In genomic region chr5:31535228-31535627, GRCm38 (mm10) we compare ENCODE assay signal across 21 mouse cellular contexts. TPM values are rescaled to one million over a fixed set of nuclear protein-coding genes. Genes with fewer than 3 reads are reported as not detected.
DNase-seq lines count a peak whose midpoint lies in the region; ATAC-seq and TF ChIP-seq lines count a peak whose summit lies in the region.
"Had no signal": no experiment of that assay in that cellular context is flagged by ENCODE, and none has a peak within 500 bp of the region (broad histone marks: within the 10 kb centered on the region; RNA-seq: fewer than 3 reads in every experiment).

No protein-coding gene starts in this region.

- TF ChIP-seq CTCF in heart, adult 2 months (IDR thresholded peaks at IDR 0.05), result peak; percentile 22

- no peak for TF ChIP-seq POLR2A in heart, adult 2 months (IDR thresholded peaks at IDR 0.05; ENCODE audit: insufficient read depth, low read depth, low read length)

- H3K79me2 ChIP-seq in heart, adult 2 months (replicated peaks; ENCODE audit: control insufficient read depth, insufficient read depth, low read length), result no peaks in the 10 kb centered on the region

- H3K27me3 ChIP-seq in heart, adult 2 months (ENCODE audit: control insufficient read depth, insufficient read depth, low read length), result no peaks in the 10 kb centered on the region
- H3K27me3 ChIP-seq in midbrain, embryonic 14.5 days (ENCODE audit: control insufficient read depth, insufficient read depth, low read length), result no peaks in the 10 kb centered on the region
- no peaks in the 10 kb centered on the region for H3K27me3 ChIP-seq in midbrain, embryonic 15.5 days (replicated peaks)
- H3K27me3 ChIP-seq: forebrain, embryonic 12.5 days; neural tube, embryonic 12.5 days had no signal

- no peak for TF ChIP-seq EP300 in heart, adult 2 months (IDR thresholded peaks at IDR 0.05; ENCODE audit: insufficient read depth, low read depth, low read length)

- no peak overlapping the region for H3K27ac ChIP-seq in heart, adult 2 months
- H3K27ac ChIP-seq in midbrain, embryonic 14.5 days (replicated peaks; ENCODE audit: low read depth, low read length), result no peak overlapping the region
- no peak overlapping the region for H3K27ac ChIP-seq in midbrain, embryonic 15.5 days
- H3K27ac ChIP-seq: forebrain, embryonic 12.5 days; heart, embryonic 10.5 days; hindbrain, embryonic 14.5 days; macrophage; neural tube, embryonic 12.5 days had no signal

- DNase-seq in heart, adult 2 months, result no peak
- no peak for DNase-seq in heart, postnatal 14 days
- DNase-seq in midbrain, embryonic 14.5 days, result peak; percentile 4
- no peak for DNase-seq in cerebellum, adult 11-12 months
- no peak for DNase-seq in gastrocnemius, adult 8-10 months (ENCODE audit: low spot score in 2 of 2)
- DNase-seq: adrenal gland, adult 8-10 months; cerebellum, adult 2 months; gastrocnemius, postnatal 36 days; heart, postnatal 10 days; kidney, adult 2 months; kidney, postnatal 25 days; right cerebral cortex, postnatal 25 days had no signal

- no peaks in the 10 kb centered on the region for H3K4me1 ChIP-seq in heart, adult 2 months (ENCODE audit: control insufficient read depth, insufficient read depth, low read length)
- no peaks in the 10 kb centered on the region for H3K4me1 ChIP-seq in midbrain, embryonic 14.5 days (ENCODE audit: control insufficient read depth, insufficient read depth, low read length)
- H3K4me1 ChIP-seq in midbrain, embryonic 15.5 days, result no peaks in the 10 kb centered on the region
- H3K4me1 ChIP-seq: forebrain, embryonic 12.5 days; heart, embryonic 10.5 days; neural tube, embryonic 12.5 days had no signal

- no peak overlapping the region for H3K4me3 ChIP-seq in heart, adult 2 months
- no peak overlapping the region for H3K4me3 ChIP-seq in midbrain, embryonic 14.5 days (replicated peaks; ENCODE audit: low read depth, low read length)
- H3K4me3 ChIP-seq in midbrain, embryonic 15.5 days, result no peak overlapping the region
- H3K4me3 ChIP-seq: forebrain, embryonic 12.5 days; heart, embryonic 10.5 days; neural tube, embryonic 12.5 days had no signal

- no peak for ATAC-seq in midbrain, embryonic 14.5 days (ENCODE audit: low FRiP score, low TSS enrichment)
- ATAC-seq in midbrain, embryonic 15.5 days (replicated peaks), result no peak
- ATAC-seq in megakaryocyte progenitor cell, adult 5-6 weeks (replicated peaks; ENCODE audit: poor library complexity), result peak; percentile 58

- peaks cover 4% of the 10 kb centered on the region for H3K36me3 ChIP-seq in heart, adult 2 months (ENCODE audit: control insufficient read depth, insufficient read depth, low read length)
- peaks cover 89% of the 10 kb centered on the region for H3K36me3 ChIP-seq in midbrain, embryonic 14.5 days (ENCODE audit: control insufficient read depth, insufficient read depth, low read length)
- H3K36me3 ChIP-seq in midbrain, embryonic 15.5 days (replicated peaks), result peaks cover 72% of the 10 kb centered on the region

- H3K9ac ChIP-seq in heart, adult 2 months (ENCODE audit: low read depth, low read length), result no peak overlapping the region
- no peak overlapping the region for H3K9ac ChIP-seq in midbrain, embryonic 14.5 days (replicated peaks; ENCODE audit: low read length)
- no peak overlapping the region for H3K9ac ChIP-seq in midbrain, embryonic 15.5 days
- H3K9ac ChIP-seq: forebrain, embryonic 12.5 days; hindbrain, embryonic 14.5 days; neural tube, embryonic 12.5 days had no signal

- WGBS in heart, adult 2 months, result 94% methylated on average over 2 of the region's 2 CpGs
- 91% methylated on average over 2 of the region's 2 CpGs for WGBS in midbrain, embryonic 14.5 days
- 84% methylated on average over 2 of the region's 2 CpGs for whole genome bisulfite sequencing in midbrain, embryonic 15.5 days

- no peaks in the 10 kb centered on the region for H3K9me3 ChIP-seq in midbrain, embryonic 14.5 days (ENCODE audit: control insufficient read depth, low read length)
- H3K9me3 ChIP-seq in midbrain, embryonic 15.5 days, result no peaks in the 10 kb centered on the region
- H3K9me3 ChIP-seq: forebrain, embryonic 12.5 days; heart, embryonic 10.5 days; neural tube, embryonic 12.5 days had no signal

- intact Hi-C loops in heart, adult 2 months (cut with DNase I), result no loop called here
- intact Hi-C loops in heart, postnatal 14 days (cut with DNase I), result no loop called here

- H3K4me2 ChIP-seq in midbrain, embryonic 14.5 days (ENCODE audit: low read length), result no peak overlapping the region
- no peak overlapping the region for H3K4me2 ChIP-seq in midbrain, embryonic 15.5 days
- H3K4me2 ChIP-seq: forebrain, embryonic 12.5 days; hindbrain, embryonic 14.5 days; neural tube, embryonic 12.5 days had no signal

RNA-seq across cellular contexts. Expression of gene Supt7l, which starts 7.6 kb away (rescaled TPM):
- total RNA-seq in heart, adult 2 months (2021), result 10 to 100 TPM; 13.3 to 14.6 TPM
- polyA plus RNA-seq in heart, adult 2 months (2012; rRNA removed), result 11.2 and 14.4 TPM in 2 replicates
- 10 to 100 TPM; 13.9 to 14.0 TPM for total RNA-seq in heart, postnatal 14 days (2021)
- polyA plus RNA-seq in midbrain, embryonic 14.5 days (2014; fragmentation: Nextera tagmentation; extraction: Ambion mirVana), result 18.0 and 18.3 TPM in 2 replicates
- 27.8 and 27.9 TPM in 2 replicates for polyA plus RNA-seq in midbrain, embryonic 15.5 days (2015; fragmentation: Nextera tagmentation; extraction: Ambion mirVana)
- 17.0 and 18.2 TPM in 2 replicates for total RNA-seq in megakaryocyte progenitor cell, adult 5-6 weeks (2015)
- total RNA-seq in megakaryocyte progenitor cell, adult 5-6 weeks (2017), result 19.2 and 20.1 TPM in 2 replicates
- 10 to 100 TPM; 10.6 to 12.5 (median 11.2) TPM for total RNA-seq in gastrocnemius, adult 8-10 months (2022)

RNA-seq across cellular contexts. Expression of gene Slc4a1ap, which starts 8.4 kb away (rescaled TPM):
- total RNA-seq in heart, adult 2 months (2021), result 10 to 100 TPM; 20.8 to 22.6 TPM
- polyA plus RNA-seq in heart, adult 2 months (2012; rRNA removed), result 7.5 and 13.1 TPM in 2 replicates
- 10 to 100 TPM; 21.4 to 21.9 TPM for total RNA-seq in heart, postnatal 14 days (2021)
- polyA plus RNA-seq in midbrain, embryonic 14.5 days (2014; fragmentation: Nextera tagmentation; extraction: Ambion mirVana), result 28.6 and 28.9 TPM in 2 replicates
- polyA plus RNA-seq in midbrain, embryonic 15.5 days (2015; fragmentation: Nextera tagmentation; extraction: Ambion mirVana), result 36.2 and 37.0 TPM in 2 replicates
- total RNA-seq in megakaryocyte progenitor cell, adult 5-6 weeks (2015), result 65.8 and 65.9 TPM in 2 replicates
- 46.5 and 48.9 TPM in 2 replicates for total RNA-seq in megakaryocyte progenitor cell, adult 5-6 weeks (2017)
- 10 to 100 TPM; 21.0 to 25.7 (median 22.2) TPM for total RNA-seq in gastrocnemius, adult 8-10 months (2022)

RNA-seq across cellular contexts. Expression of gene Gpn1, which starts 40.7 kb away (rescaled TPM):
- 10 to 100 TPM; 23.1 TPM for total RNA-seq in heart, adult 2 months (2021)
- polyA plus RNA-seq in heart, adult 2 months (2012; rRNA removed), result 12.9 and 15.3 TPM in 2 replicates
- total RNA-seq in heart, postnatal 14 days (2021), result 10 to 100 TPM; 20.0 to 20.9 TPM
- polyA plus RNA-seq in midbrain, embryonic 14.5 days (2014; fragmentation: Nextera tagmentation; extraction: Ambion mirVana), result 65.1 and 73.3 TPM in 2 replicates
- 79.8 and 81.6 TPM in 2 replicates for polyA plus RNA-seq in midbrain, embryonic 15.5 days (2015; fragmentation: Nextera tagmentation; extraction: Ambion mirVana)
- total RNA-seq in megakaryocyte progenitor cell, adult 5-6 weeks (2015), result 19.6 and 23.1 TPM in 2 replicates
- total RNA-seq in megakaryocyte progenitor cell, adult 5-6 weeks (2017), result 31.6 and 48.5 TPM in 2 replicates
- total RNA-seq in gastrocnemius, adult 8-10 months (2022), result 10 to 100 TPM; 17.7 to 26.0 (median 20.7) TPM

RNA-seq across cellular contexts. Expression of gene 4930548H24Rik, which starts 49.7 kb away (rescaled TPM):
- total RNA-seq in heart, adult 2 months (2021), result not detected
- not detected in 2 replicates for polyA plus RNA-seq in heart, adult 2 months (2012; rRNA removed)
- total RNA-seq in heart, postnatal 14 days (2021), result under 1 TPM in 1 of 2 experiments, not detected in 1; 0.22 TPM
- 0.13 TPM in 1 of 2 replicates, not detected in the other for polyA plus RNA-seq in midbrain, embryonic 14.5 days (2014; fragmentation: Nextera tagmentation; extraction: Ambion mirVana)
- not detected in 2 replicates for polyA plus RNA-seq in midbrain, embryonic 15.5 days (2015; fragmentation: Nextera tagmentation; extraction: Ambion mirVana)
- total RNA-seq in megakaryocyte progenitor cell, adult 5-6 weeks (2015), result 0.05 TPM in 1 of 2 replicates, not detected in the other
- total RNA-seq in megakaryocyte progenitor cell, adult 5-6 weeks (2017), result 0.37 and 0.68 TPM in 2 replicates
- not detected for total RNA-seq in gastrocnemius, adult 8-10 months (2022)
- total RNA-seq: gastrocnemius, postnatal 36 days; left cerebral cortex, postnatal 14 days had no signal
- polyA plus RNA-seq: cerebellum, adult 2 months; forebrain, embryonic 12.5 days; heart, embryonic 10.5 days; hindbrain, embryonic 14.5 days; kidney, adult 2 months; liver, embryonic 16.5 days; macrophage; neural tube, embryonic 12.5 days had no signal
